Mouse (Mus musculus) intestine, embryonic 14.5 days (tissue): ENCODE measurements around the gene Lrba. TPM values are rescaled to one million over a fixed set of nuclear protein-coding genes. Genes with fewer than 3 reads are reported as not detected.
A peak's percentile ranks its signal among the peaks of the same experiment; 100 is the strongest.

Experiments used
- ATAC-seq: fragments of 200-750 bp; cut with Nextera tagmentation; replicated peaks from 2 replicates; pipeline ENCODE4 v1.8.0; 2017; ENCODE audit warnings: low read depth, moderate number of reproducible peaks, moderate TSS enrichment, moderate library complexity; ENCODE audit not compliant: low FRiP score, low TSS enrichment
- DNase-seq: peaks from one replicate; pipeline ENCODE4 v3.0.0-alpha.2; 2018; ENCODE audit warnings: low spot score
- H3K27ac ChIP-seq: fragments of 300-500 bp; sonication (generic); 2 replicates; pipeline ENCODE4 v1.5.1; 2014; ENCODE audit warnings: low read depth, mild to moderate bottlenecking, control low read depth
- H3K27me3 ChIP-seq: fragments of 300-500 bp; sonication (generic); replicated peaks from 2 replicates; pipeline ENCODE4 v1.6.1; 2014; ENCODE audit warnings: low read length, control low read depth; ENCODE audit not compliant: control insufficient read depth, insufficient read depth
- H3K36me3 ChIP-seq: fragments of 300-500 bp; sonication (generic); 2 replicates; pipeline ENCODE4 v1.6.1; 2014; ENCODE audit warnings: low read length, control low read depth; ENCODE audit not compliant: control insufficient read depth, insufficient read depth
- H3K4me1 ChIP-seq: fragments of 300-500 bp; sonication (generic); replicated peaks from 2 replicates; pipeline ENCODE4 v1.6.1; 2014; ENCODE audit warnings: low read length, control low read depth, mixed read lengths; ENCODE audit not compliant: control insufficient read depth, insufficient read depth
- H3K4me2 ChIP-seq: fragments of 300-500 bp; sonication (generic); 2 replicates; pipeline ENCODE4 v1.6.1; 2014; ENCODE audit warnings: low read length
- H3K4me3 ChIP-seq: fragments of 300-500 bp; sonication (generic); 2 replicates; pipeline ENCODE4 v1.5.1; 2014; ENCODE audit warnings: low read depth, low read length, control low read depth, mixed read lengths
- H3K9ac ChIP-seq: fragments of 300-500 bp; sonication (generic); 2 replicates; pipeline ENCODE4 v1.6.1; 2014; ENCODE audit warnings: mild to moderate bottlenecking, low read length
- H3K9me3 ChIP-seq: fragments of 300-500 bp; sonication (generic); 2 replicates; pipeline ENCODE4 v1.6.1; 2016; ENCODE audit warnings: low read length, control low read depth; ENCODE audit not compliant: control insufficient read depth
- WGBS: fragments of 180-500 bp; shearing (Covaris S2); extraction: QIAGEN DNeasy Blood & Tissue Kit; methylation state at CpG from one replicate; pipeline ENCODE4 v1.1.7; 2014; 5-methylcytosine and 5-hydroxymethylcytosine counted together
- polyA plus RNA-seq: library from polyadenylated mRNA; unstranded; fragments of >200 nt; fragmentation: Nextera tagmentation; extraction: Ambion mirVana; gene quantifications from 2 replicates; pipeline ENCODE4 v1.2.1, GENCODE M21; 2014

The Lrba gene
- polyA plus RNA-seq, 1 experiment from 2014 or later, result 14.1 TPM

GRCm38 (mm10) chr3:86664399-86664798 is 439.9 kb downstream of the Lrba start:
- Histone ChIP-seq H3K27ac (no peak overlapping the region), H3K27me3 (no peaks in the 10 kb centered on the region), H3K4me1 (no peaks in the 10 kb centered on the region), H3K9me3 (no peaks in the 10 kb centered on the region), H3K4me2 (no peak overlapping the region), H3K36me3 (no peaks in the 10 kb centered on the region), H3K9ac (no peak overlapping the region), H3K4me3 (no peak overlapping the region)
- no peak for DNase-seq
- no peak for ATAC-seq
- 8% methylated on average over 3 of the region's 3 CpGs for WGBS

- Histone ChIP-seq H3K4me3 (no peak overlapping the region), H3K4me2 (no peak overlapping the region), H3K36me3 (no peaks in the 10 kb centered on the region), H3K27ac (no peak overlapping the region), H3K4me1 (no peaks in the 10 kb centered on the region), H3K27me3 (no peaks in the 10 kb centered on the region), H3K9me3 (no peaks in the 10 kb centered on the region), H3K9ac (no peak overlapping the region)
- whole genome bisulfite sequencing, result 67% methylated on average over 8 of the region's 8 CpGs
- ATAC-seq, result no peak
- DNase-seq, result no peak
These were observed 443.7 kb downstream of the Lrba start for GRCm38 (mm10) chr3:86668146-86668545.

GRCm38 (mm10) chr3:86677573-86678155 is 453.2 kb downstream of the Lrba start:
- DNase-seq (no peak), ATAC-seq (no peak)
- Histone ChIP-seq H3K4me1 (no peaks in the 10 kb centered on the region), H3K4me3 (no peak overlapping the region), H3K27me3 (no peaks in the 10 kb centered on the region), H3K27ac (no peak overlapping the region), H3K9me3 (no peaks in the 10 kb centered on the region), H3K4me2 (no peak overlapping the region), H3K9ac (no peak overlapping the region), H3K36me3 (no peaks in the 10 kb centered on the region)
- WGBS, result 80% methylated on average over 2 of the region's 2 CpGs

- Histone ChIP-seq H3K4me1 (peaks cover 10% of the 10 kb centered on the region; the same call in 1 of the 2 replicates), H3K9me3 (no peaks in the 10 kb centered on the region), H3K27me3 (no peaks in the 10 kb centered on the region), H3K36me3 (no peaks in the 10 kb centered on the region), H3K27ac (peak overlapping the region; percentile 76), H3K9ac (no peak overlapping the region), H3K4me3 (no peak overlapping the region), H3K4me2 (peak overlapping the region; percentile 20; the same call in 1 of the 2 replicates)
- ATAC-seq, result 0 out of 2 replicates have a peak, but pooled peaks have one; percentile 15
- 40% methylated on average over 7 of the region's 7 CpGs for WGBS
- no peak for DNase-seq
These were observed 463.2 kb downstream of the Lrba start for GRCm38 (mm10) chr3:86687571-86688209.

GRCm38 (mm10) chr3:86688438-86688837 is 464.0 kb downstream of the Lrba start:
- no peaks in the 10 kb centered on the region for H3K36me3 ChIP-seq
- H3K27ac ChIP-seq, result peak overlapping the region; percentile 76
- ATAC-seq (0 out of 2 replicates have a peak, but pooled peaks have one; percentile 36), DNase-seq (no peak)
- no peaks in the 10 kb centered on the region for H3K27me3 ChIP-seq
- H3K4me1 ChIP-seq, result peaks cover 10% of the 10 kb centered on the region; the same call in 1 of the 2 replicates
- no peaks in the 10 kb centered on the region for H3K9me3 ChIP-seq
- no peak overlapping the region for H3K9ac ChIP-seq
- 41% methylated on average over 1 of the region's 1 CpGs for WGBS
- no peak overlapping the region for H3K4me3 ChIP-seq
- no peak overlapping the region for H3K4me2 ChIP-seq

- peak overlapping the region; percentile 32 for H3K4me2 ChIP-seq
- 0 out of 2 replicates have a peak overlapping the region, but pooled peaks have one; percentile 1 for H3K4me3 ChIP-seq
- no peaks in the 10 kb centered on the region for H3K27me3 ChIP-seq
- H3K9ac ChIP-seq, result no peak overlapping the region
- ATAC-seq (no peak), DNase-seq (no peak)
- no peaks in the 10 kb centered on the region for H3K36me3 ChIP-seq
- 10% methylated on average over 7 of the region's 7 CpGs for WGBS
- peak overlapping the region; percentile 76 for H3K27ac ChIP-seq
- H3K9me3 ChIP-seq, result no peaks in the 10 kb centered on the region
- H3K4me1 ChIP-seq, result peaks cover 10% of the 10 kb centered on the region; the same call in 1 of the 2 replicates
These were observed 464.8 kb downstream of the Lrba start for GRCm38 (mm10) chr3:86689305-86689704.

GRCm38 (mm10) chr3:86692779-86693178 is 468.3 kb downstream of the Lrba start:
- DNase-seq (no peak), ATAC-seq (no peak)
- H3K9ac ChIP-seq, result no peak overlapping the region
- no peak overlapping the region for H3K4me3 ChIP-seq
- H3K4me2 ChIP-seq, result no peak overlapping the region
- no peaks in the 10 kb centered on the region for H3K9me3 ChIP-seq
- no peaks in the 10 kb centered on the region for H3K36me3 ChIP-seq
- H3K27ac ChIP-seq, result no peak overlapping the region
- H3K27me3 ChIP-seq, result no peaks in the 10 kb centered on the region
- peaks cover 7% of the 10 kb centered on the region; the same call in 1 of the 2 replicates for H3K4me1 ChIP-seq

GRCm38 (mm10) chr3:86693553-86693952 is 469.1 kb downstream of the Lrba start:
- Histone ChIP-seq H3K4me3 (no peak overlapping the region), H3K36me3 (no peaks in the 10 kb centered on the region), H3K4me2 (no peak overlapping the region), H3K9ac (no peak overlapping the region), H3K27ac (no peak overlapping the region), H3K27me3 (no peaks in the 10 kb centered on the region), H3K4me1 (peaks cover 5% of the 10 kb centered on the region), H3K9me3 (no peaks in the 10 kb centered on the region)
- WGBS, result 77% methylated on average over 7 of the region's 7 CpGs
- DNase-seq, result no peak
- ATAC-seq, result no peak

- ATAC-seq, result 0 out of 2 replicates have a peak, but pooled peaks have one; percentile 23
- 33% methylated on average over 2 of the region's 2 CpGs for WGBS
These were observed 474.5 kb downstream of the Lrba start for GRCm38 (mm10) chr3:86698947-86699346.

More at GRCm38 (mm10) chr3:86698947-86699346, 474.5 kb downstream of the Lrba start:
- H3K27ac ChIP-seq, result peak overlapping the region; percentile 65
- no peak for DNase-seq
- no peak overlapping the region for H3K4me2 ChIP-seq
- no peaks in the 10 kb centered on the region for H3K27me3 ChIP-seq
- no peaks in the 10 kb centered on the region for H3K9me3 ChIP-seq
- no peak overlapping the region for H3K9ac ChIP-seq
- H3K4me3 ChIP-seq, result no peak overlapping the region
- no peaks in the 10 kb centered on the region for H3K36me3 ChIP-seq
- peaks cover 11% of the 10 kb centered on the region for H3K4me1 ChIP-seq
